Comparison of ENCODE assay signal across 8 mouse cellular contexts in genomic region chr1:135259128-135259436, GRCm38 (mm10). TPM values are rescaled to one million over a fixed set of nuclear protein-coding genes. Genes with fewer than 3 reads are reported as not detected.
DNase-seq lines count a peak whose midpoint lies in the region; ATAC-seq and TF ChIP-seq lines count a peak whose summit lies in the region.

No protein-coding gene starts in this region.

- H3K9me3 ChIP-seq in intestine, postnatal 0 days (ENCODE audit: control insufficient read depth) = no peaks in the 10 kb centered on the region
- H3K9me3 ChIP-seq in limb, embryonic 10.5 days (replicated peaks) = no peaks in the 10 kb centered on the region
- H3K9me3 ChIP-seq in midbrain, embryonic 13.5 days = no peaks in the 10 kb centered on the region

- ATAC-seq in granulocyte monocyte progenitor cell, adult 5-6 weeks (replicated peaks; ENCODE audit: poor library complexity, severe bottlenecking) = peak; percentile 91
- peak; percentile 34 for ATAC-seq in intestine, postnatal 0 days
- ATAC-seq in midbrain, embryonic 13.5 days = peak; percentile 88

- peaks cover 41% of the 10 kb centered on the region for H3K36me3 ChIP-seq in intestine, postnatal 0 days (ENCODE audit: control insufficient read depth, insufficient read depth)
- peaks cover 30% of the 10 kb centered on the region for H3K36me3 ChIP-seq in limb, embryonic 10.5 days
- H3K36me3 ChIP-seq in midbrain, embryonic 13.5 days = peaks cover 28% of the 10 kb centered on the region

- H3K4me1 ChIP-seq in intestine, postnatal 0 days (replicated peaks; ENCODE audit: control insufficient read depth, insufficient read depth, low read length) = no peaks in the 10 kb centered on the region
- peaks cover 37% of the 10 kb centered on the region for H3K4me1 ChIP-seq in limb, embryonic 10.5 days
- H3K4me1 ChIP-seq in midbrain, embryonic 13.5 days (replicated peaks) = peaks cover 10% of the 10 kb centered on the region

- no peaks in the 10 kb centered on the region for H3K27me3 ChIP-seq in intestine, postnatal 0 days (replicated peaks; ENCODE audit: control insufficient read depth, insufficient read depth, low read length)
- no peaks in the 10 kb centered on the region for H3K27me3 ChIP-seq in limb, embryonic 10.5 days (ENCODE audit: low read depth, poor library complexity, severe bottlenecking)
- H3K27me3 ChIP-seq in midbrain, embryonic 13.5 days = no peaks in the 10 kb centered on the region

- under 1% methylated on average over 10 of the region's 10 CpGs for WGBS in intestine, postnatal 0 days
- under 1% methylated on average over 10 of the region's 10 CpGs for WGBS in limb, embryonic 10.5 days
- WGBS in midbrain, embryonic 13.5 days = 2% methylated on average over 10 of the region's 10 CpGs

- H3K9ac ChIP-seq in intestine, postnatal 0 days (ENCODE audit: low read depth, low read length) = peak overlapping the region; percentile 35; the same call in 1 of the 2 replicates
- no peak overlapping the region for H3K9ac ChIP-seq in midbrain, embryonic 13.5 days (replicated peaks)

- peak overlapping the region; percentile 91 for H3K27ac ChIP-seq in intestine, postnatal 0 days (ENCODE audit: low read depth, low read length)
- peak overlapping the region; percentile 82 for H3K27ac ChIP-seq in limb, embryonic 10.5 days
- peak overlapping the region; percentile 15; the same call in 1 of the 2 replicates for H3K27ac ChIP-seq in midbrain, embryonic 13.5 days

- DNase-seq in 3134 (ENCODE audit: extremely low read depth, insufficient read length, low spot score) = peak; percentile 37
- peak; percentile 87 for DNase-seq in adrenal gland, postnatal 10 days
- DNase-seq in embryo, embryonic 9.5 days (ENCODE audit: extremely low spot score) = peak; percentile 89
- peak; percentile 92 for DNase-seq in limb, embryonic 10.5 days (ENCODE audit: low spot score)
- DNase-seq in spleen, postnatal 14 days (ENCODE audit: low spot score in 2 of 2) = peak; percentile 31 to 66

- peak; percentile 91 for TF ChIP-seq CTCF in intestine, postnatal 0 days (IDR thresholded peaks at IDR 0.05; ENCODE audit: low read depth)

- peak overlapping the region; percentile 58 for H3K4me3 ChIP-seq in intestine, postnatal 0 days (ENCODE audit: low read depth, low read length)
- H3K4me3 ChIP-seq in limb, embryonic 10.5 days = peak overlapping the region; percentile 50
- peak overlapping the region; percentile 16 for H3K4me3 ChIP-seq in midbrain, embryonic 13.5 days (replicated peaks)

- H3K4me2 ChIP-seq in intestine, postnatal 0 days (replicated peaks; ENCODE audit: low read depth) = peak overlapping the region; percentile 76
- peak overlapping the region; percentile 50 for H3K4me2 ChIP-seq in midbrain, embryonic 13.5 days (replicated peaks)

RNA-seq across cellular contexts. Expression of gene Elf3, which starts 0.7 kb away (rescaled TPM):
- under 1 TPM; 0.21 to 0.39 TPM for total RNA-seq in adrenal gland, postnatal 10 days (2021)
- total RNA-seq in granulocyte monocyte progenitor cell, adult 5-6 weeks (2014; fragmentation: Nextera tagmentation) = not detected in 2 replicates
- not detected in 2 replicates for total RNA-seq in granulocyte monocyte progenitor cell, adult 5-6 weeks (2017)
- polyA plus RNA-seq in intestine, postnatal 0 days (2015; fragmentation: Nextera tagmentation; extraction: Ambion mirVana) = 159 and 164 TPM in 2 replicates
- polyA plus RNA-seq in limb, embryonic 10.5 days (2016; fragmentation: Nextera tagmentation; extraction: Ambion mirVana) = 8.2 and 8.8 TPM in 2 replicates
- 0.16 and 0.34 TPM in 2 replicates for polyA plus RNA-seq in midbrain, embryonic 13.5 days (2015; fragmentation: Nextera tagmentation; extraction: Ambion mirVana)

RNA-seq across cellular contexts. Expression of gene Rnpep, which starts 24.8 kb away (rescaled TPM):
- total RNA-seq in adrenal gland, postnatal 10 days (2021) = 10 to 100 TPM; 40.0 to 56.1 TPM
- total RNA-seq in granulocyte monocyte progenitor cell, adult 5-6 weeks (2014; fragmentation: Nextera tagmentation) = 118 and 165 TPM in 2 replicates
- 82.9 and 91.2 TPM in 2 replicates for total RNA-seq in granulocyte monocyte progenitor cell, adult 5-6 weeks (2017)
- 136 and 141 TPM in 2 replicates for polyA plus RNA-seq in intestine, postnatal 0 days (2015; fragmentation: Nextera tagmentation; extraction: Ambion mirVana)
- 103 and 113 TPM in 2 replicates for polyA plus RNA-seq in limb, embryonic 10.5 days (2016; fragmentation: Nextera tagmentation; extraction: Ambion mirVana)
- polyA plus RNA-seq in midbrain, embryonic 13.5 days (2015; fragmentation: Nextera tagmentation; extraction: Ambion mirVana) = 87.7 and 102 TPM in 2 replicates

RNA-seq across cellular contexts. Expression of gene Timm17a, which starts 54.5 kb away (rescaled TPM):
- 100 to 1,000 TPM; 277 to 292 TPM for total RNA-seq in adrenal gland, postnatal 10 days (2021)
- 49.9 and 66.7 TPM in 2 replicates for total RNA-seq in granulocyte monocyte progenitor cell, adult 5-6 weeks (2014; fragmentation: Nextera tagmentation)
- total RNA-seq in granulocyte monocyte progenitor cell, adult 5-6 weeks (2017) = 26.9 and 40.4 TPM in 2 replicates
- 257 and 271 TPM in 2 replicates for polyA plus RNA-seq in intestine, postnatal 0 days (2015; fragmentation: Nextera tagmentation; extraction: Ambion mirVana)
- polyA plus RNA-seq in limb, embryonic 10.5 days (2016; fragmentation: Nextera tagmentation; extraction: Ambion mirVana) = 201 and 243 TPM in 2 replicates
- polyA plus RNA-seq in midbrain, embryonic 13.5 days (2015; fragmentation: Nextera tagmentation; extraction: Ambion mirVana) = 155 and 161 TPM in 2 replicates

Comparison
In these comparisons a context has a peak if more than half of its experiments do, and no peak if none do; other contexts are left out.
1. Peak in every context shown above with its lines: DNase-seq, ATAC-seq, H3K4me3 ChIP-seq and H3K27ac ChIP-seq.
2. DNase-seq: peak in every context shown above with its lines; median percentile 92 in limb, embryonic 10.5 days; 89 in embryo, embryonic 9.5 days; 87 in adrenal gland, postnatal 10 days; 48 in spleen, postnatal 14 days; 37 in 3134.
3. ATAC-seq: peak in every context shown above with its lines; median percentile 91 in granulocyte monocyte progenitor cell, adult 5-6 weeks; 88 in midbrain, embryonic 13.5 days; 34 in intestine, postnatal 0 days.
4. H3K27ac ChIP-seq: peak in every context shown above with its lines; median percentile 91 in intestine, postnatal 0 days; 82 in limb, embryonic 10.5 days; 15 in midbrain, embryonic 13.5 days.
5. RNA of gene Elf3, which starts 0.7 kb away (polyA plus RNA-seq): 159 to 164 TPM in intestine, postnatal 0 days; 8.2 to 8.8 TPM in limb, embryonic 10.5 days and 0.16 to 0.34 TPM in midbrain, embryonic 13.5 days; every median in the first group is over 10 times any median in the second.